Mouse (Mus musculus) midbrain, embryonic 11.5 days (tissue): ENCODE data around the gene Krtap4-1. TPM values are rescaled to one million over a fixed set of nuclear protein-coding genes. Genes with fewer than 3 reads are reported as not detected.

Experiments
- polyA plus RNA-seq: library from polyadenylated mRNA; unstranded; fragments of >200 nt; fragmentation: Nextera tagmentation; extraction: Ambion mirVana; gene quantifications from 2 replicates; pipeline ENCODE4 v1.2.1, GENCODE M21; 2014

Gene Krtap4-1
- polyA plus RNA-seq, 1 experiment from 2014 or later = not detected

Other genes starting within 250 kb of the Krtap4-1 start
- gene Krt10, start 238.9 kb downstream of the Krtap4-1 start, polyA plus RNA-seq = 31.6 and 38.3 TPM in 2 replicates
- gene Krt12, start 206.0 kb downstream of the Krtap4-1 start, polyA plus RNA-seq = not detected in 2 replicates
- 0.11 and 0.42 TPM in 2 replicates for gene Krt20, start 190.1 kb downstream of the Krtap4-1 start, polyA plus RNA-seq
- 0.14 TPM in 1 of 2 replicates, not detected in the other for gene Krt23, start 135.1 kb downstream of the Krtap4-1 start, polyA plus RNA-seq
- not detected in 2 replicates for gene Krt39, start 106.9 kb downstream of the Krtap4-1 start, polyA plus RNA-seq
- not detected in 2 replicates for gene Krt40, start 85.1 kb downstream of the Krtap4-1 start, polyA plus RNA-seq
- gene Krtap3-3, start 77.4 kb downstream of the Krtap4-1 start, polyA plus RNA-seq = not detected in 2 replicates
- gene Krtap3-2, start 71.4 kb downstream of the Krtap4-1 start, polyA plus RNA-seq = not detected in 2 replicates
- not detected in 2 replicates for gene Gm11939, start 68.8 kb downstream of the Krtap4-1 start, polyA plus RNA-seq
- not detected in 2 replicates for gene Krtap3-1, start 61.6 kb downstream of the Krtap4-1 start, polyA plus RNA-seq
- not detected in 2 replicates for gene Krtap1-5, start 47.2 kb downstream of the Krtap4-1 start, polyA plus RNA-seq
- gene Krtap1-4, start 44.6 kb downstream of the Krtap4-1 start, polyA plus RNA-seq = not detected in 2 replicates
- not detected in 2 replicates for gene Krtap1-3, start 36.9 kb downstream of the Krtap4-1 start, polyA plus RNA-seq
- gene Krtap9-3, start 30.1 kb downstream of the Krtap4-1 start, polyA plus RNA-seq = not detected in 2 replicates
- gene Gm11938, start 24.9 kb downstream of the Krtap4-1 start, polyA plus RNA-seq = not detected in 2 replicates
- not detected in 2 replicates for gene Gm11937, start 18.0 kb downstream of the Krtap4-1 start, polyA plus RNA-seq
- not detected in 2 replicates for gene Krtap2-4, start 13.4 kb downstream of the Krtap4-1 start, polyA plus RNA-seq
- gene Gm11562, start 7.8 kb downstream of the Krtap4-1 start, polyA plus RNA-seq = not detected in 2 replicates
- not detected in 2 replicates for gene Krtap4-2, start 6.8 kb upstream of the Krtap4-1 start, polyA plus RNA-seq
- not detected in 2 replicates for gene Krtap4-7, start 15.9 kb upstream of the Krtap4-1 start, polyA plus RNA-seq
- not detected in 2 replicates for gene Gm11555, start 22.0 kb upstream of the Krtap4-1 start, polyA plus RNA-seq
- not detected in 2 replicates for gene Gm11563, start 30.7 kb upstream of the Krtap4-1 start, polyA plus RNA-seq
- not detected in 2 replicates for gene Krtap4-6, start 37.7 kb upstream of the Krtap4-1 start, polyA plus RNA-seq
- not detected in 2 replicates for gene Gm14190, start 62.5 kb upstream of the Krtap4-1 start, polyA plus RNA-seq
- gene Gm14180, start 106.1 kb upstream of the Krtap4-1 start, polyA plus RNA-seq = not detected in 2 replicates
- not detected in 2 replicates for gene Gm11595, start 144.7 kb upstream of the Krtap4-1 start, polyA plus RNA-seq
- not detected in 2 replicates for gene Krtap4-8, start 152.5 kb upstream of the Krtap4-1 start, polyA plus RNA-seq
- gene Krtap4-9, start 157.0 kb upstream of the Krtap4-1 start, polyA plus RNA-seq = not detected in 2 replicates
- gene Gm11596, start 165.2 kb upstream of the Krtap4-1 start, polyA plus RNA-seq = not detected in 2 replicates
- not detected in 2 replicates for gene Gm11569, start 170.7 kb upstream of the Krtap4-1 start, polyA plus RNA-seq
- gene Gm11554, start 176.2 kb upstream of the Krtap4-1 start, polyA plus RNA-seq = not detected in 2 replicates
- gene Krtap4-13, start 181.7 kb upstream of the Krtap4-1 start, polyA plus RNA-seq = not detected in 2 replicates
- not detected in 2 replicates for gene Gm11564, start 187.4 kb upstream of the Krtap4-1 start, polyA plus RNA-seq
- not detected in 2 replicates for gene 2300003K06Rik, start 209.8 kb upstream of the Krtap4-1 start, polyA plus RNA-seq
- not detected in 2 replicates for gene Krtap4-16, start 223.4 kb upstream of the Krtap4-1 start, polyA plus RNA-seq
- not detected in 2 replicates for gene Gm11568, start 229.7 kb upstream of the Krtap4-1 start, polyA plus RNA-seq
- gene Gm11559, start 236.2 kb upstream of the Krtap4-1 start, polyA plus RNA-seq = not detected in 2 replicates
- gene Krtap9-1, start 245.2 kb upstream of the Krtap4-1 start, polyA plus RNA-seq = not detected in 2 replicates